Mouse (Mus musculus) natural killer cell, adult 2 months (primary cell): ENCODE measurements around the gene Gm37240.

Experiments
- DNase-seq, 2 experiments: peaks; one replicate each; pipeline ENCODE4 v3.0.0; 2022; ENCODE audit warnings: low spot score in 2 of 2

Gene Gm37240

DNA sequence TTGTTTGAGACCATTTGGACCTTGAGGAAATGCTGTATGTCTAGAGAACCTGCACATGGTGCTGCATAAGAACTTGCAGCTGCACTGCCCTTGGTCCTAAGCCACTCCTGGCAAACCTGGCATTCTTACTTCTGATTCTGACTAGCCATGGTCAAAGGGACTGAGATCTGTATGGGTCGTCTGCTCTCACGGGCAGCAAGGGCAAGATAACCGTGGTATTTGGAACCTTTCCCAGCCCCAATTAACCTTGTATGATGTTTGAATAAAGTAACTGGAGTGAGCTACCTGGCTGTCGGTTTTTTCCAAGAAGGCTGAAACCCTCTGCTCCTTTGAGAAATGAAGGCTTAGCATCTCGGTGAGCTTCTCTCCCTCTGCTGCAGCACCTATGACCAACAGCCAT is 8.4 kb downstream of the Gm37240 start:
- DNase-seq, result no peak

DNA sequence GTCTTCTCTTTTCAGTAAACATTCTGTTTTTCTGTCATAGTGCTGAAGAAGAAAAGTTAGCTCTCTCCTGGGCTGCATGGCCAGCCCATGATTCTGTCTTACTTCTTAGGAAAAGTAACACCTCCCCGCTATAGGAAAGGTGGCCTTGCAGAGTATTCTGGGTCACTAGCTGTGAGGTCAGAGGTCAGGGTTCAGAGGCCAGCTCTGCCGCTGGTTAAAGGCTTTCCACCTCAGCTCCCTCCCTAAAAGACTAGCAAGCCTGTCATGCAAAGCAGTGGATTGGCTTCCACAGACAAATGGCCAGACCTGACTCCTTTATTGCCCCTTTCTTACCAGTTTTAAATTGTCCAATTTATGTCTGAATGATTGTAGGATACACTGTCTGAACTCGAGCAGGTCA is 23.3 kb downstream of the Gm37240 start:
- DNase-seq, result no peak

DNA sequence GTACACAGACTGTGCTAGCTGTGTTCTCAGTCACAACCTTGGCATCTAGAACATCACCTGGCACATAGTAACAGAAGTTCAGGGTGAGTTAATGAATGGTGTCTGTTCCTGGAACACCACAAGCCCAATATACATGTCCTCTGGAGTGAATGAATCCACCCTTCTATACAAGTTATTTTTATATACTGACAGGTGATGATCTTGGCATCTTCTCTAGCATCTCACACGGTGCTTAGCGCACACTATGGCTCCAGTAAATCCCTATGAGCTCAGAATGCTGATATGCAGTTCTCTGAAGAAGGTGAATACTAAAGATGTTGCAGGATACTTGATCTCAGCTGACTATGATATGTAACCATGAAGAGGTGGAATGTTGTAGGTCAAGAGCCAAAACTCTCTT is 24.4 kb downstream of the Gm37240 start:
- DNase-seq, result no peak

DNA sequence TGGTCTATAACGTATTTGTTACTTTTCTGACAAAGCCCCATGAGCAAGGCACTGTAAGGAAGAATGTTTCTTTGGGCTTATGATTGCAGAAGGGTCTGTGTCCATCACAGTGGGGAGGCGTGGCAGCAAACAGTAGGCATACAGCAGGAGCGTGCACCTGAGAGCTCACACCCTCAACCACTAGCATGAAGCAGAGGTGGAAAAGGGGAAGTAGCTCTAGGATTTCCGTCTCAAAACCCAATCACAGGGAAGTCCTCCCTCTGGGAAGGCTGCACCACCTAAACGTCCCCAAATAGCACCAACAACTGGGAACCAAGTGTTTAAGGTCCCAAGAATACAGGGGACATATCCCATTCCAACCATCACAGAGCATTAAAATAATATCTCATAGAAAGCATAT is 26.3 kb downstream of the Gm37240 start:
- no peak for DNase-seq

DNA sequence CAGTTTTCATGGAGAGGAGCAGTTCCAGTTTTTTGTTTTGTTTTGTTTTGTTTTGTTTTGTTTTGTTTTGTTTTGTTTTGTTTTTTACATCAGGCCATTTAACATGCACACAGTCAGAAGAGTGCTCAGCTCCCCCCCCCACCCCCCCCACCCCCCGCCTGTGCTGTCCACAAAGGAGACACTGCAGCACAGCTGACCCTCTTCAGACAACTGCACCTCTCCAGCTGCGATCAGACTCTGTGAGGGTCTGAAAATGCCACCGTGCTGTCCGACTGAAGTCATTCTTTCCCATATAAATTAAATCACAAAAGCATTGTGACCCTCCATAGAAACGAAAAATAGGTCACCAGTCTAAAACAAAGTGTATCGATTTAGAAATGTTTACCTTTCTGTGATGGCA is 28.0 kb downstream of the Gm37240 start:
- DNase-seq, result no peak

DNA sequence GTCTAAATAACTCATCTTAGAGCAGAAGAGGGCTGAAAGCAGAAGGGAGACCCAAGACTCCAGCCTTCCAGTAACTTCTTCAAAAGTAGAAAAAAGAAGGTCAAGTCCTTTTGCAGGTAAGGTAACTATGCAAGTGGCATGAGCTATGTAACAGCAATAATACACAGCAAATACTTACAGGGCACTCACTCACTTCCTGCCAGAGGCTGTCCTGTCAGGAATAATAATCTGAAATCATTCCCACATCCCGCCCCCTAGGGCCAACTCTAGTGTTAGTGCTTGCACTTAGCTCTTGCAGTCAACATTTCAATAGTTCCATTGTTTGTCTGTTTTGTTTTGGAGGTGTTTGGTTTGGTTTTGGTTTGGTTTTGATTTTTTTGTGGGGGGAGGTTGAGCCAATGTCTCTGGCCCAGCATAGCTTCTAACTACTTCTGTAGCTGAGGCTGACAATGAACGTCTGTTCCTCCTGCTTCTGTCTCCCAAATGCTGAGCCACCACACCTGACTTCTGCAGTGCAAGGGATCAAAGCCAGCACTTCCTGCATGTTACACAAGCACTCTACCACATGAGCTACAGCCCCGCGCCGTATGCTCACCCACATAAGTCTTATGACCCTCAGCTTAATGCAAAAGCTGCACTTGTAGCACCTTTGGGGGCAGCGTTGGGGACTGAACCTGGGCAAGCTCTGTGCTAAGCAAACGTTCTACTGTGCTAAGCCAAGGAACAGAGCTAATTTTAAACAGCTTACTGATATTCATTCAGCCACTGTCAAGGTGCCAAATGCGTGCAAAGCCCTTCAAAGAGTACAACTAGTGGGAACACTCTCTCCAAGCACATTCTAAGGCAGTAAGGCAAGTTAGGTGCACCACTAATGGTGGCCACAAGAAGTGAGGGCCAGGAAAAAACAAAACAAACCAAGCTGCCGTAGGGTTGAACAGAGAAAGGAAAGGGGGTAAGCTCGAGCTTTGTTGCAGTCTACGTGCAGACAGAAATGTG is 28.9 kb downstream of the Gm37240 start:
- no peak for DNase-seq

DNA sequence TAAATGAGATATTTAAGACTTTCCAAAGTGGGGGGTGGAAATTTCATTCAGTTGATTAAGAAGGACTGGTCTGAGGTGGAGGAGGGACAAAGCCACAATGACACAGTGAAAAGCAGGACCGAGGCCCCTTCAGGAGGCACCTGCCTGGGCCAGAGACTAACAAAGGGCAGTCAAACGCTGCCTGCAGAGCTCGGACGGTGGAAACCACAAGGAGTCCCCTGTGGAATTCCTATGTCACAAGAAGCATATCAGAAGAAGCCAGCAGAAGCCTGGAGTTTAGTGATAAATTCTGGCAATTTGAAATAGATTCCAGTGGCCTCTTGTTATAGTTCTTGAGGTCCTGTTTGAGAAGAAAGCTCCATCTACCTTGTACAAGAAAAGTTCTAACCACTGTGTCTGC is 30.2 kb downstream of the Gm37240 start:
- no peak for DNase-seq

DNA sequence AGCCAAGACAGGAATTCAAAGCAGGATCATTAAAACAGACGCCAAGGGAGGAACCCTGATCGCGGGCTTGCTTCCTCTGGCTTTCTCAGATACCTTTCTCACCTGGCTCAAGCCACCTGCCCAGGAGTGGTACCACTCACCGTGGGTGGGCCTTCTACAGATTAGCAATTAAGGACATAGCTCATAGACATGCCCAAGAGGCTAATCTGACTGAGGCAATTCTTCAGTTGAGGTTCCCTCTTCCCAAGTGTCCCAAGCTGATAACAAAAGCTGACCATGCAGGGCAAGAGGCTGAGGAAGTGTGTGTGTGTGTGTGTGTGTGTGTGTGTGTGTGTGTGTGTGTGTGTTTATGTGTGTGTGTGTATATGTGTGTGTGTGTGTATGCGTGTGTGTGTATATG is 31.4 kb downstream of the Gm37240 start:
- DNase-seq, result no peak

DNA sequence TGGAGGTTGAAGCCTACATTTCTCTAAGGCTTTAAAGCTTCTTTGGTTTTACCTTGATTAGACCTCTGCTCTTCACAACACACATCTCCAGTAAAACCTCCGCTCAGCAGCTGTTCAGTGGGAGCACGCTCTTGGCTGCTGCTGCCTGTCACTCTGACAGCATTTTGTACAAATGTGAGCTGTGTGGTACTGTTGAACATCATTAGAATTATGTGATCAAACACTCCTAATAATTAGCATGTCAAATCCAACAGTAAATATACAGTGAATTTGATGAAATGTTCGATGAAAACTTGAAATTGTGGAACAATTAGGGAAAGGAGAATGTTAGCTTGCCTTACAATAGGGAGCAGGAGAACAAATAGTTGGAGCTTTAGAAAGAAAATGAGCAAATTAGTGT is 32.3 kb downstream of the Gm37240 start:
- DNase-seq, result no peak

DNA sequence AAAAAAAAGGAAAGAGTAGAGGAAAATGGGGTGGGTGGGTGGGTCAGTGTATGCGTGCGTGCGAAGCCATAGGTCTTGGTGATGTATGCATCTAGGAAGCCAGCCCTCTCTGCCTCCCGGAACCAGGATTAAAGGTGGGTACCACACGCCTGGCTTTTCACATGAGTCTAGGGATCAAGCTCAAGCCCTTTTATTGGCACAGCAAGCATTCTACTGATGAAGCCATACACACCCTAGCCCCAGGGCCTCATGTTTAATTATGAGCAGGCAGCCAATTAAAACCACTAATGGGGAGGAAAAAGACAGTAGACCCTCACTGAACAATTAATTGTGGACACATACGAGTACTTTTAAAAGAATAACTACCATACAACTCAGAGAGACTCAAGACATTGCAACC is 33.2 kb downstream of the Gm37240 start:
- DNase-seq, result no peak

DNA sequence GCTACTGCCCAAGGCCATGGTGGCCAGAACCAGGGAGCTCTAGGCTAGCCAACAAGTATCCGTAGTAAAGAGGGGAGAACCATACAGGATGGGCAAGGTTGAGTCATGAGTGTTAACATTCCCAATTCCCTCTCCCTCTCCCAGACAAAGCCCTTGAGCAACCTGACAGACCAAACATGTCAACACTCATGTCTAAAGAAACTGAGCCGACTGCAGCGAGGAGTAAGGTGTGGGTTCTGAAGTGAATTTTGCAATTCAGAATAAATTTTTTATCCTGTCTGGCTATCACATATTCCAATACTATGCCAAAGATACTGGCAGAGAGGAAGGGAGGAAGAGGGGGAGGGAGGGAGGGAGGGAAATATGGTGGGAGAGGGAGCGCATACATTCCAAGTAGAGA is 33.6 kb downstream of the Gm37240 start:
- DNase-seq, result no peak

DNA sequence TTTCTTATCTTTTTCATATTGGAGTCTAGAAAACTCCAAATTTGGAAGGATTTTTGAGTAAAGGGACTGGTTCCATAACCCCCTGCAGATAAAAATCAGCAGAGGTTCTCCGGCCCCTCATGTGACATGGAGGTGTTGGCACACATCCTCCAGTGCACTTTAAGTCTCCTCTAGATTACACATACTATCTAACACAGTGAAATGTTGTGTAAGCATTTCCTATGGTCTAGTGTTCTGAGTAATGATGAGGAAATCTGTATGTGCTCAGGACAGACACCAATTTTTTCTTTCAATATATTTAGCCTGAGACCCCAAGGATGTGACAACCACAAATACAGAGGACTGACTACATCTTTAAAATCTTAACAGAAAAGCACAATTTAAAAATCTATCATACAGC is 37.2 kb downstream of the Gm37240 start:
- DNase-seq, result no peak

DNA sequence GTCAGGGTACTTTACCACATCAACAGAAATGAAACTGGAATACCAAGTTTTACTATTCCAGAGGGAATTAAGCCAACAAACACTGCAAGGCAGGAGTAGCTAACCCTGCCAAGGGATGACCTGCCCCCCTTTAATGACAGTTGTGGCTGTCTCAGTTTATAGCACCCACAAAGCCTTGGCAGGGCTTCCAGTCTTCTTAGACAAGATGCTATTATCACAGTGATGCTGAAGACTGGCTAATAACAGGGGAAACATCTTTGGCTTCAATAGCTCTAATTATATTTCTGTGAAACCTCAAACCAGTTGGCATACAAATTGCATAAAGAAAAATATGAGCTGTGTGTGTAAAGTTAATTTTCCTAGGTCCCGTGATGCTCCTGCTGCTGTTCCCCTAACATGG is 41.0 kb downstream of the Gm37240 start:
- no peak for DNase-seq

DNA sequence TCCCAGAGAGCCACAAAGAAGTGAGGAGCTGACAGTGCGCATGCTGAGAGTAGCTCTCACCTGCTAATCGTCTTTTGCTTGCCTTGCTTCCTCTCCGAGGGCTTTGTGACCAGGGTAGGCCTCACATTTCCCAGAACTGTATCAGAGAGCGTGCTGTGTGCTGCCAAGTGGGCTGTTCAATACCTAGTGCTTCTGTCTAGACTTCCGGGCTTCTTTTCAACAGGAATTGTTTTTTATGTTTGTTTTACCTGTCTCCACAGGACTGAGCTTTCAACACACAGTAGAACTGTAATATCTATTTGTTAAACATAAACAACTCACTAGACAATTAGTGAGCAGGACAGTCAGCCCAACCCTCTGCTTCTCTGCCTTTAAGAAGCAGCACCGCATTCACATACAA is 42.0 kb downstream of the Gm37240 start:
- DNase-seq, result no peak

DNA sequence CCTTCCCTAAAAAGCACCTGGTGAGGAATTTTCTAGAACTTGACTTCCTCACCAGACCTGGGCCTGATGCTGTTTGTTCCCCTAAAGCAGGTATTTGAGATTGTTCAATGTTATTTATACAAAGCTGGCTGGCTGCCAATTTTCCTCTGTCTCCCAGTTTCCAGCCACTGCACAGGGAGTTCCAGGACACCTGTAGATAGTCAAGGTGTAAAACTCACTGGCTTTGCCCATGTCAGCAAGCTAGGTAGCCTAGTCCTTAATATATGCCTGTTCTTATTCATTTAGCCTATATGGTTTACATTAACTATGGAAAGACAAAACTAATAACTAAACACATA is 44.5 kb downstream of the Gm37240 start:
- no peak for DNase-seq

DNA sequence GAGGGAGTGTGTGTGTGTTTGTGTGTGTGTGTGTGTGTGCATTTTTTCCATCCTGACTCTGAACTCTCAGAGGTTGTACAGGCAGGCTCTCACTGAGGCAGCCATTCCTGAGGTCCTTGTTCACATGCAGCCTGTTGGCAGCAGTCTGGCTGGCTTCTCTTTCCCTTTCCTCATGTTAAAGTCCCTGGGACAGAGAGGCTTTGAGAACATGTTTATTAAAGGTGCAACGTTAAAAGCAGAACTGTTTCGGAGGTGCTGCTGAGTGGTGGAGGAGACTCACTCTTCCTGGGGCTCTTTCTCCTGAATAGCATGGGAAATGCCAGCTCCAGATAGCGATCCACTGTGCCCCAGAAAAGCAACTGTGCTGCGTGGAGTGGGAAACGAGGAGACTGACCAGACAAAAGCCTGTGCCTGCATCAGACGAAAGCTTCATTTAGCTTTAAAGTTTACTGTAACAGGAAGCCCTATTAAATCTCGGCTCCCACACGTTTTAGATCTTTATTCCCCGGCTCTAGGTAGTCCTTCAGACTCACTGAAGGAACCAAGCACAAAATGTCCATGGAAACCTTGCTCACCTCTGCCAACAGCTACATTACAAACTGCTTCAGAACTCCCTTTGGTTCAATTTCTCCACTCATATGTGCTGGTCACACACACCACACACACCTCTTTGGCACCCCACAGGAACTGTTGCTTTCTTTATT is 45.0 kb downstream of the Gm37240 start:
- no peak for DNase-seq

DNA sequence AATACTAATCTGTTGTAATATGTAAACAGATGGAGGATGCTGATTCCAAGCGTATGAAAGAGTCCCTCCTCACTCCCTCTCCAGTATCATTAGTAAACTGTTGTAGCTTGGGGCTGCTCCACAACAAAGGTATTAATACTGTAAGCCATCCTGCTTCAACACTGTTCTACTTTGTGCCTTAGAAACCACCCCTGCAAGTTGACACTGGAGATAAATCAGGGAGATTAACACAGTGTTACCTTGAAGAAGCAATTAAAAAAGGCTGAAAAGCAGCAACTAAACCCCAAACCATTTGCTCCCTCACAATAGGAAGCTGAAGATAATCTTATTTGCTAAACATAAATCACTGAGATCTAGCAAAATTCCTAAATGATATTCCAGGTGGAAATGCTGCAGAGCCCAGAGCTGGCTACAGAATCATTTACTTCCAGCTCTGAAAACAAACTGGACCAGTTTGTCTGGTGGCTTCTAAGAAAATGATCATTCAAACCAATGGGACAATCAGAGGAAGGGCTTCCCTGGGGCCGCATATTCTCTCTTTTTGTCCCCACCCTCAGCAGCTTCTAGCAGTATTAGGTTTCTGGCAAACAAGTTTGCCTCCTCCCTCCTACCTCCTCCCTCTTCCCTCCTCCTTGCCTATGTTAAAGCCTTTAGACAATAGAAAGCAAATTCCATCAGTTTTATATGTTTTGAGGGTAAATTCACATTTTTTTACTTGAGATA is 45.7 kb downstream of the Gm37240 start:
- no peak for DNase-seq

DNA sequence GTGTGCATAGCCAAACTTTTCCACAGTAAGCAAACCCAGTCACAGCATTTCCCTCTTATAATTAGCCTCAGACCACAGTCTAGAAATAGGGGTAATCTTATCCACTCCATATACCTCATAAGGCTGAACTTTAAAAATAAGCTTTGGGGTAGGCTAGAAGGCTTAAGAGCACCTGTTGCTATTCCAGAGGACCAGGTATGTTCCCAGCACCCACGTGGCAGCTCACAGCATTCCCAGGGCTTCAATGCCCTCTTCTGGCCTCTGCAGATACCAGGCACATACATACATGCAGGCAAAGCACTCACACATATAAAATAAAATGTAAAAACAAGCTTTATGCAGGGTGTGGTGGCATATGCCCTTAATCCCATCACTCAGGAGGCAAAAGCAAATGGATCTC is 53.7 kb downstream of the Gm37240 start:
- DNase-seq, result no peak

DNA sequence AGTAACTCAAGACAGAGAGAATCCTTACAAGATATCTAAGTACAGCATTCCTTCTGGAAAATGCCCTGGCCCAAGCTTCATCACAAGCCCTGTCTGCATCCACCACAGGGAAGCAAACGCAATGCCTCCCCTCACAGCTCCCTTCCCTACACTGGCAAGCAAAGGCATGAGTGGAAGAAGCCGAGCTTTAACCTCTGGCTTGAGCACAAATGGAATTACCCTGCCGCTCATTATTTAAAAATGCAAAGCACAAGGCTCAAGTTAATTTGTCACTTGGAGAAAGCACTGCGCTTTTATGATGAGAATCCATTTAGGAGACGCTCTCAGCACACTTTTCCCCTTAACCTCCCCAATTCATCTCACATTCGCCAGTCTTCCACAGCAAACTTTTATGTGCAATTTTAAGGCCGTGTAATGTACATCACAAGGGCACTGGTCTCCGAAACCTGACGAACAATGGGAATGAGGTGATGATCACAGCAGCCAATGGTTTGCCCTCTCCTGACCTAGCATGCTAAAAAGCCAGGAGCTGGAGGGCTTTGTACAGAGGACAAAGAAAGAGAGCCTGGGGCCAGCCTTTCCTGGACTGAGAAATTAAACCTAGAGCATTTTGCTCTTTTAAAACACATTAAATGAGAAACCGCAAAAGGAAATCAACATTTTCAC is 54.7 kb downstream of the Gm37240 start:
- DNase-seq, result no peak

DNA sequence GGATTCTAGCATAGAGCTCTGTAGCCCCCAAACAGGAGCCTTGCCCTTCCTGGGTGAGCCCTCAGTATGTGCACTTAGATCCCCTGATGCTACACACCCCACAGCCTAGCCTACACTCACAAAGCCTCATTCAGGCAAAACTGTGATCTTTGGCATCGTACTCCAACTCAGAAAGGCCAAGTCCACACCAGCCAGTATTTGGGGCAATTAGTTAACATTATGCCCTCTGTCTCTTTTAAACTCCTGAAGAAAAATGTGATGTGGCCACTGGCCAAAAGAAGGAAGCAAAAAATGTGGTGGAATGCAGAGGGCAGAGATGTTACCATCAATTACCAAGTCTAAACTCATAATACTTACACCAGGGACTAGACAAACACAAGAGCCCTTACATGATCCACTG is 55.5 kb downstream of the Gm37240 start:
- no peak for DNase-seq

DNA sequence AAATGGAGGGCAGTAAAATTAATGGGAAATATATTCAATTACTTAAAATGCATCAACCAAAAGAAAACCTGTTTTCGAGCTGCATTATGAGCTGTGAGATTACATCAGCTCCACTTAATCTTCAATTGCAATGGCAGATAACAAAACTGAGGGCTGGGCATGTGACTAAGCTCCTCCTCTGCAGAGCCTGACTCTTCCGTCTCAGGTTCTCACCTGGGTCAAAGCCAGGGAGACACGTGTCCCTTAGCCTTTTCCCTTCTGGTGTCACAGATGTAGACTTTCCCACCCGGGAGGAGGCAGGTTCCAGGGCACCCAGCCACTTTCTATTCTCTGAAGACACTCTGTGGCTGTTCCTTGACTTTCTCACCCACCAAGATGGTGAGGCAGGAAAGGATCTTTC is 58.3 kb downstream of the Gm37240 start:
- DNase-seq, result no peak

DNA sequence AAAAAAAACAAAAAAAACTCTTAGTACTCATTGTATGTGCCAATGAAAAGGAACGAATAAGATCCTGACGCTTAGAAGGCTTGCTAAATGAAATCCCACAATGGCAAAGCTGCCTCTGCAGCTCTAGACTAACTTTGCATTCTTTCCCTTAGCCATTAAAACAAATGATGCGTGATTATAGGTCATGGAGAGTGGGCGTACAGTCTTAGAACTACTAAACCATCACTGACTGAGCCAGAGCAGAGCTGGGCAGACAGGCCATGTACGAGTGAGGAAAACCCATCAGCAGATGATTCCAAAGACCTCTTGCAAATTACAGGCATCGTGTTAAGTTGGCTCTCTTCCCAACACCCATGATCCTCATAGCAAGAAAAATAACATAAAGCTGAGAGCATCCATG is 59.5 kb downstream of the Gm37240 start:
- no peak for DNase-seq
